Mouse (Mus musculus) midbrain, embryonic 13.5 days (tissue): ENCODE results near the gene Triobp. TPM values are rescaled to one million over a fixed set of nuclear protein-coding genes. Genes with fewer than 3 reads are reported as not detected.

Experiments
- ATAC-seq: fragments of 200-750 bp; cut with Nextera tagmentation; 2 replicates; pipeline ENCODE4 v1.8.0; 2017; ENCODE audit warnings: mild to moderate bottlenecking, moderate TSS enrichment, moderate library complexity
- H3K27ac ChIP-seq: fragments of 300-500 bp; sonication (generic); 2 replicates; pipeline ENCODE4 v1.5.1; 2015; ENCODE audit warnings: inconsistent platforms, mild to moderate bottlenecking, moderate library complexity
- H3K27me3 ChIP-seq: fragments of 300-500 bp; sonication (generic); 2 replicates; pipeline ENCODE4 v1.6.1; 2015; ENCODE audit warnings: mild to moderate bottlenecking, inconsistent platforms
- H3K36me3 ChIP-seq: fragments of 300-500 bp; sonication (generic); 2 replicates; pipeline ENCODE4 v1.6.1; 2015; ENCODE audit warnings: mild to moderate bottlenecking, inconsistent platforms
- H3K4me1 ChIP-seq: fragments of 300-500 bp; sonication (generic); replicated peaks from 2 replicates; pipeline ENCODE4 v1.6.1; 2015; ENCODE audit warnings: inconsistent platforms
- H3K4me2 ChIP-seq: fragments of 300-500 bp; sonication (generic); replicated peaks from 2 replicates; pipeline ENCODE4 v1.6.1; 2015; ENCODE audit warnings: moderate library complexity, mild to moderate bottlenecking, inconsistent platforms
- H3K4me3 ChIP-seq: fragments of 300-500 bp; sonication (generic); replicated peaks from 2 replicates; pipeline ENCODE4 v1.5.1; 2015; ENCODE audit warnings: mild to moderate bottlenecking, inconsistent platforms
- H3K9ac ChIP-seq: fragments of 300-500 bp; sonication (generic); replicated peaks from 2 replicates; pipeline ENCODE4 v1.6.1; 2015; ENCODE audit warnings: mild to moderate bottlenecking, inconsistent platforms
- H3K9me3 ChIP-seq: fragments of 300-500 bp; sonication (generic); 2 replicates; pipeline ENCODE4 v1.6.1; 2016; ENCODE audit warnings: mild to moderate bottlenecking, inconsistent platforms
- WGBS: fragments of 180-500 bp; shearing (Covaris S2); methylation state at CpG from one replicate; pipeline ENCODE4 v1.1.7; 2015; 5-methylcytosine and 5-hydroxymethylcytosine counted together
- polyA plus RNA-seq: library from polyadenylated mRNA; unstranded; fragments of >200 nt; fragmentation: Nextera tagmentation; extraction: Ambion mirVana; gene quantifications from 2 replicates; pipeline ENCODE4 v1.2.1, GENCODE M21; 2015

Triobp gene
- polyA plus RNA-seq, 1 experiment from 2014 or later = 42.6 TPM

DNA sequence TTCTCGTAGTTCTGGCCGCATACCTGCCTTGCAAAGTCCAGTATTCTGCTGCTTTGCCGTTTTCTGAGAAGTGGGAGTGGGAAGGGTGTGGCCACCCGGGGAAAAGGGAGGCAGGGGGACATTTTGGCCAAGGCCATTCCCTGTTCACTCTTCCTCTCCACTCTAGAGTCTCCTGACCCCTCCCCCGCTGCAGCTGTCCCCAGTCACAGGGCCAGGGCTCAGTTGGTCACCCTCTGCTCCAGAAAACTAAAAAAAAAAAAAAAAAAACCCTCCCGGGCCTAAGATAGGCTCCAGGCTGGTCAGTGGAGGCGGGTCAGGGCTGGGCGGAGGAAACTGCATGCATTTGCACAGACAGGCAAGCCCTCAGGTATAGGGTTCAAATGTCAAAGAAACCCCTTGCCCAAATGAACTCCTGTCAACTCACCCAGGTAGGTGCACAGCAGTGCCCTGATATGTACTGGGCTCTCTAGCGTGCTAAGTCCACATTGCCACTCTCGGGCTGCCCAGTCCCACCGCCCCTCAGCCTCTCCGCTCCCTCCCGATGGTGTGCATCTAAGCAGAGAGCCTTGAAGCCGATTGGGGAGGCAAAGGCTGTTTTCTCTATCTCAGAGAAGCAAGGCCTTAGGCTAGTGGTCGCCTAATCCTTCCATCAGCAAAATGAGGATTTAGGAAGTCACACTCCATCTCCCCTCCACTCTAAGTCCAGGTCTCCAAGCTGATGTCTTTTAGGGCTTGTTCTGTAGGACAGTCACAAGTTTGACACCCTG lies 20.3 kb upstream of the Triobp start:
- Histone ChIP-seq H3K9ac (0 out of 2 replicates have a peak overlapping the region, but pooled peaks have one; percentile 54), H3K27me3 (peaks cover 17% of the 10 kb centered on the region), H3K4me1 (peaks cover 32% of the 10 kb centered on the region), H3K27ac (no peak overlapping the region), H3K9me3 (no peaks in the 10 kb centered on the region), H3K4me3 (peak overlapping the region; percentile 27; the same call in 1 of the 2 replicates), H3K4me2 (peak overlapping the region; percentile 59), H3K36me3 (no peaks in the 10 kb centered on the region)
- ATAC-seq = peak; percentile 5; the same call in 1 of the 2 replicates
- 24% methylated on average over 15 of the region's 15 CpGs for WGBS

DNA sequence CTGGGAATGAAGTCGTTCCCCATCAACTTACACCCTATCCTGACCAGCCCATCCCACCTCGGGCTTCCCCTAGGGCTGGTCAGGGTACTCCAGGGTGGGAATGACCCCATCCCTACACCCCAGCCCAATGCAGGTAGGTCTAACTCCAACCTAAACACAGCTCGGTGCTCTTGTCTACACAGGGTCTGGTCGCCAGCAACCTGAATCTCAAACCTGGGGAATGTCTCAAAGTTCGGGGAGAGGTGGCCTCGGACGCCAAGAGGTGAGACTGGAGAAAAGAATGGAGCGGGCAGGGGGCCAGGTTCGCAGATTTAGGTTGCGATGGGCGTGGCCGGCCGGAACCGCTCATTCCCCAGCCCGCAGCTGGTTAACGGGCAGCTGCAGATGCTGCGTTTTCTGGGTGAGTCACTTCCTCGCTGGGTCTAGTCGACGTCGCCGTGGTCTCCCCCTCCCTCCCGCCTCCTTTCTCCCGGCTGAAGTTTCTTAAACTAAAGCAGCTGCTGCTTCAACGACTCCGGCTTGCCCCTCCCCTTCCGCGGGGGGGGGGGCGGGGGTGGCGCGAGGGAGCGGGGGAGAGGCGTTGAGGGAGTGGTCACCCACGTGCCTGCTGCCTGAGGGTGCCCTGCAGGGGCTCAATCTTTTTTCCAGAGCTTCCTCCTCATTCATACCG lies 19.6 kb upstream of the Triobp start:
- Histone ChIP-seq H3K4me2 (peak overlapping the region; percentile 59), H3K4me3 (peak overlapping the region; percentile 27), H3K36me3 (no peaks in the 10 kb centered on the region), H3K27ac (no peak overlapping the region), H3K27me3 (peaks cover 17% of the 10 kb centered on the region), H3K9me3 (no peaks in the 10 kb centered on the region), H3K4me1 (peaks cover 32% of the 10 kb centered on the region), H3K9ac (peak overlapping the region; percentile 54; the same call in 1 of the 2 replicates)
- 1% methylated on average over 20 of the region's 35 CpGs for WGBS
- ATAC-seq = peak; percentile 49; the same call in 1 of the 2 replicates

DNA sequence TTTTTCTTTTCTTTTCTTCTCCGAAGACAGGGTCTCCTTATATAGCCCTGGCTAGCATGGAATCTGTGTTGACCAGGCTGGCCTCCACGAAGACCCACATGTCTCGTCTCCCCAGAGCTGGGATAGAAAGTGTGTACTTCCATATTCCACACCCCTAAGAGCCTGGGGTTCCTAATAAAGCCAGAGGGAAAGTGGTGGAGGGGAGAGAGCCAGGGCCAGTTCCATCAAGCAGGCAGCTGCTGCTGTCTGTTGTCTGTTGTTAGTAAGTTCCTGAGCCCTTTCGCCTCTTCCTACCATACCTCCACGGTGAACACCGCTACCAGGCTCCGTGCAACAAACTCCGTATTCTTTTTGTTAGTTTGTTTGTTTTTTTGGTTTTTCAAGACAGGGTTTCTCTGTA lies 19.0 kb upstream of the Triobp start:
- Histone ChIP-seq H3K4me1 (peaks cover 32% of the 10 kb centered on the region), H3K9ac (no peak overlapping the region), H3K4me2 (peak overlapping the region; percentile 59), H3K27me3 (peaks cover 17% of the 10 kb centered on the region), H3K4me3 (no peak overlapping the region), H3K9me3 (no peaks in the 10 kb centered on the region), H3K36me3 (no peaks in the 10 kb centered on the region), H3K27ac (no peak overlapping the region)
- ATAC-seq = no peak
- WGBS = 50% methylated on average over 8 of the region's 8 CpGs

DNA sequence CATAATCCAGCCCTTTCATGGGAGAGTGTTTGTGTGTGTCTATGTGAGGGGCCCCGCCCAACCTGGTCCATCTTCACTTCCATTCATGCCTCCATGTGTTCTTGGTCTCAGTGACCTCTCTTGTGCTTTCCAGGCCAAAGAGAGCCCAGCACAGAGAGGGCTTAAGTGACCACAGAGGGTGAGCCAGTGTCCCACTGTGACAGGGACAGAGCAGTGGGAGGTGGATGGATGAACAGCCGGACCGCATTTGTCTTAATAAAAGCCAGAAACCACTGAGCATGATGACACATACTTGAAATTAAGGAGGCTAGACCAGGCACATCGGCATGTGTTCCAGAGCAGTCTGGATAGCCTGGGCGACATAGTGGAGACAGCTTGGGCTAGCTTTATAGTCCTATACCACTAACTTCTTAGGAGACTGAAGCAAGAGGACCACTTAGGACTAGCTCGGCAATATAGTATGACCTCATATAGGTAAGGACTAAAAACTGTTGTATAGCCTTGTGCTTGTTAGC lies 17.3 kb upstream of the Triobp start:
- Histone ChIP-seq H3K4me3 (no peak overlapping the region), H3K4me2 (no peak overlapping the region), H3K4me1 (peaks cover 32% of the 10 kb centered on the region), H3K36me3 (no peaks in the 10 kb centered on the region), H3K27me3 (peaks cover 17% of the 10 kb centered on the region), H3K9me3 (no peaks in the 10 kb centered on the region), H3K27ac (no peak overlapping the region), H3K9ac (no peak overlapping the region)
- 93% methylated on average over 6 of the region's 6 CpGs for WGBS
- no peak for ATAC-seq

DNA sequence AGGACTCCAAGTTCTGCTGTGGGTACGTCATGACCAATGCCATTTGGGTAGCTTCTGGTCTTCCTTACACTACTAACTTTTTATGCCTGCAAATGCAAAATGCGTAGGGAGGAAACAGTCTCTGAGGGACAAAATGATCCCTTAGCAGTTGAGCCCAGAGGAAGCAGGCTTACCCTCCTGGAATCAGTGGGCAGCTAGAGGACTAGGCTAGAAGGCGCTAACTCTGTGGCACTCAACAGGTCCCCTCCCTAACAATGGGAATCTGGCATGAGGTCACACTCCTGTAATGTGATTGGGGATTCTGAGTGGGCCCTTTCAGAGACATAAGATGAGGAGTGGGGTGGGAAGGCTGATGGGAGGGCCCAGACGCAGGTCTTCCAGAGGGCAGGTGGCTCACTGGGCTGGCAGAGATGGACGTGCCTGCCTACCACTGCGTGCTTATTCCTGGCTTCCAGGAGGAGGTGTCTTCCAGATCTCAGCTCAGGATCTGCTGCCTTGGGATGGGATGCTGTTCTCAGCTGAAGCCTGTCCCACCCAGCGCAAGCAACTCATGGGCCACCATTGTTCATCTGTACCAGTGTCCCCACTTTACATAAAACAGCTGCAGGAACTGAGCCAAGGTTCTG lies 16.6 kb upstream of the Triobp start:
- Histone ChIP-seq H3K4me1 (peaks cover 34% of the 10 kb centered on the region), H3K9me3 (no peaks in the 10 kb centered on the region), H3K36me3 (no peaks in the 10 kb centered on the region), H3K4me3 (no peak overlapping the region), H3K4me2 (no peak overlapping the region), H3K27me3 (peaks cover 15% of the 10 kb centered on the region), H3K9ac (no peak overlapping the region), H3K27ac (no peak overlapping the region)
- WGBS = 91% methylated on average over 7 of the region's 7 CpGs
- no peak for ATAC-seq

DNA sequence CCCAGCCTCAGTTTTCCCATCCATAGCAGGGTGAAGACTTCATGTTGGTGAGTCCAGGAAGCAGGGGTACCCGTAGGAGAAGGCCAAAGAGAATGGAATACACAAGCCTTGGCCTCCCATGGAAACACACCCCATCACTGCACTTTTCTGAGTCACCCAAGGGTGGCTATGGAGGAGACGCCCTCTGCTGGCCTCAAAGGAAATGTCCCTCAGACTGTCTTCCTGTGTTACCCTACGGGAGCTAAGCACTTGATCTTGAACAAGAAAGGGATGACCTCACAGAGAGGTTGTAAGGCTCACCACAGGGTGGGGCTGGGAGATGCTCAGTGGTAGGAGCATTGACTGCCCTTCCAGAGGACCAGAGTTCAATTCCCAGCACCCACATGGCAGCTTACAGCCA lies 15.9 kb upstream of the Triobp start:
- Histone ChIP-seq H3K9ac (no peak overlapping the region), H3K4me1 (peaks cover 34% of the 10 kb centered on the region), H3K4me2 (no peak overlapping the region), H3K36me3 (no peaks in the 10 kb centered on the region), H3K4me3 (no peak overlapping the region), H3K9me3 (no peaks in the 10 kb centered on the region), H3K27ac (no peak overlapping the region), H3K27me3 (peaks cover 12% of the 10 kb centered on the region)
- WGBS = 21% methylated on average over 3 of the region's 3 CpGs
- ATAC-seq = no peak

DNA sequence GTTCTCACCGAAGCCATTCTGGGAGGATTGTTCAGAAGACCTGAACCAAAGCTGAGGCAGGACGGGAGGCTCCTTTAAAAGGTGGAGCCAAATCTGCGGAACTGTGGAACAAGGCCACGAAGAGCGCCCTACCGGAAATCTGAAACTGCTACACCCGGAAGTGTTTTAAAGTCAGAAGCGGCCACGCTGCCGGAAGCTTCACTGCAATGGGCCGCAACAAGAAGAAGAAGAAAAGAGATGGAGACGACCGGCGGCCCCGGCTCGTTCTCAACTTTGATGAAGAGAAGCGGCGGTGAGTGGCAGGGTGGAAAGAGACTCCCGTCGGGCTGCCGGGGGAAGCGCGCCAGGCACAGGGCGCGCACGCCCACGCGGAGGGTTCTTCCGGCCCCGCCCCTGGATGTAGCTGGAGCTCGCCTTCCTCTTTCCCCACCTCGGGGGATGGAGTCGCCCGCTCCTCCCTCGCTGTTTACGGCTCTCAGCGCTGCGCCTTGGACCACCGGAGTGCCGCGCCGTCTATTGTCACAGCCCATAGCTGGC lies 12.7 kb upstream of the Triobp start, which contains the start of gene Nol12:
Gene Nol12, plus strand, starts transcription at position 150 of the 537 bp plus-strand sequence.
- H3K9me3 ChIP-seq = no peaks in the 10 kb centered on the region
- no peaks in the 10 kb centered on the region for H3K27me3 ChIP-seq
- H3K27ac ChIP-seq = peak within 1 kb of the TSS; percentile 87
- H3K4me3 ChIP-seq = peak within 1 kb of the TSS; percentile 75
- H3K9ac ChIP-seq = peak within 1 kb of the TSS; percentile 75
- WGBS = under 1% methylated on average over 42 of the region's 42 CpGs
- peaks cover 17% of the 10 kb centered on the region for H3K4me1 ChIP-seq
- H3K4me2 ChIP-seq = peak within 1 kb of the TSS; percentile 75
- peaks cover 30% of the 10 kb centered on the region for H3K36me3 ChIP-seq
- peak; percentile 92 for ATAC-seq

DNA sequence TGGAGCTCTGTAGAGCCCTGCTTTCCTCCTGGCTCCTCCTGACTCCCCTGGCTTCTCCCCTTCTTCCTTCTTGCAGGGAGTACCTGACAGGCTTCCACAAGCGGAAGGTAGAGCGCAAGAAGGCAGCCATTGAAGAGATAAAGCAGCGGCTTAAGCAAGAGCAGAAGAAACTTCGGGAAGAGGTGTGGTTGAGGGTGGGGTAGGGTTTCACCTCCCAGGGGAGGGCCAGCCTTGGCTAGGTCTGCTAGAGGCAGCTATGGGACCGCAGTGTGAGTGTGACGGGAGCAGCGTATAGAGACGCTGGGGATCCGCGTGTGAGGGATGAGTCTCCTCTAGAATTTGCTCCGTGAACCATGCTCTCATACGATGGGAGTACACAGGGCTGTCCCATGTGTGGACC lies 11.1 kb upstream of the Triobp start:
- H3K4me3 ChIP-seq = no peak overlapping the region
- no peak overlapping the region; the same call in 1 of the 2 replicates for H3K9ac ChIP-seq
- H3K36me3 ChIP-seq = peaks cover 46% of the 10 kb centered on the region
- peaks cover 17% of the 10 kb centered on the region for H3K4me1 ChIP-seq
- no peak for ATAC-seq
- no peaks in the 10 kb centered on the region for H3K27me3 ChIP-seq
- H3K4me2 ChIP-seq = peak overlapping the region; percentile 75
- no peak overlapping the region for H3K27ac ChIP-seq
- H3K9me3 ChIP-seq = no peaks in the 10 kb centered on the region
- 93% methylated on average over 12 of the region's 12 CpGs for WGBS

DNA sequence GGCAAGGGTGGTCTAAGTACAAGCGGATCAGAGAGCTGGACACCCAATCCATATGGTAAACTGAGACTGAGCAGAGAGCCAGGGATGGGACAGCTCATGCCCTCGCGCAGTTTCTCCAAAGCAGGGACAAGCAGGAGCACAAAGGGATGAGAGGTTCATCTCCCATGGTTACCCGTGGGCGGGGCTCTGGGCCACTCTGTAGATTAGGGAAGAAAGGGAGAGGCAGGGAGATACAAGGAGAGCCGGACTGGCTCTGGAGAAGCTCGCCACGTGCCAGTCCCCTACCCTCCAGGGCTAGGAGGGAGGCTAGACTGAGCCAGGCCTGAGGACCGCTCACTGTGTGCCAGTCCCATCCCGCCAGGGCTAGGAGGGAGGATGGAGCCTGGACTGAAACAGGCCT lies 10.2 kb upstream of the Triobp start:
- no peak overlapping the region for H3K4me3 ChIP-seq
- no peak overlapping the region for H3K4me2 ChIP-seq
- H3K27ac ChIP-seq = no peak overlapping the region
- no peak overlapping the region for H3K9ac ChIP-seq
- no peaks in the 10 kb centered on the region for H3K9me3 ChIP-seq
- no peak for ATAC-seq
- WGBS = 81% methylated on average over 10 of the region's 10 CpGs
- peaks cover 52% of the 10 kb centered on the region for H3K36me3 ChIP-seq
- H3K4me1 ChIP-seq = peaks cover 18% of the 10 kb centered on the region
- no peaks in the 10 kb centered on the region for H3K27me3 ChIP-seq

DNA sequence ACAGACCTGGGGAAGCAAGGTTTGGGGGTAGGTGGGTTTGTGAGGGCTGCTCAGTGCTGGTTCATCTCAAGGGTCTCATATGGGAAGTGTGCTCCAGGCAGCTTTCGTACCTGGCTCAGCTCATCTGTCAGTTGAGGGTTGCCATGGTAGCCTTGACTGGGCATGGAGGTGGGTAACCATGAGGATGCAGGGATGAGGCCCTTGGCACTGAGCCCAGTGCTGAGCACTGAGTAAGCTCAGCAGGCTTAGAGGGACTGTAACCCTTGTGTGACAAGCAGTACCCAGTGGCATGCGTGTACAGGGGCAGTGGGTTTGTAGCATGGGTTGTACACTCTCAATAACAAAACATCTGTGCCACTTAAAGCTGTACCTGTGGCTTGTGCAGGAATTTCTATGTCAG lies 9.6 kb upstream of the Triobp start:
- Histone ChIP-seq H3K9me3 (no peaks in the 10 kb centered on the region), H3K27ac (no peak overlapping the region), H3K36me3 (peaks cover 52% of the 10 kb centered on the region), H3K27me3 (no peaks in the 10 kb centered on the region), H3K4me2 (no peak overlapping the region), H3K4me3 (no peak overlapping the region), H3K4me1 (peaks cover 24% of the 10 kb centered on the region), H3K9ac (no peak overlapping the region)
- WGBS = 94% methylated on average over 2 of the region's 2 CpGs
- no peak for ATAC-seq

DNA sequence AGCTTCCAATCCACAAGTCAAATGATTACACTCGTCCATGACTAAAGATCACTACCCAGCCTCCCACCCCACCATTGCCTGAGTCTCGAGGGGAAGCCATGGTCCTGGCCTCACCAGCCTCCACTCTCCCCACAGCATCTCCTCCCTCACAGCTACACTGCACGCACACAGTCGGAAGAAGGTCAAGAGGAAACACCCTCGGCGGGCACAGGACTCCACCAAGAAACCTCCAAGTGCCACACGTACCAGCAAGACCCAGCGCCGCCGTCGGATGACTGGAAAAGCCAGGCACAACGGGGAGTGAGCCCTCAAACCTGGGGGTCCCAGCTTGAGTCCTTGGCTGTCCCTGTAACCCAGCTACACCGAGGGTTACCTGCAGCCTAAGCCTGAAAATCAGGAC lies 7.2 kb upstream of the Triobp start:
- Histone ChIP-seq H3K9ac (no peak overlapping the region), H3K27me3 (no peaks in the 10 kb centered on the region), H3K4me1 (peaks cover 26% of the 10 kb centered on the region), H3K4me2 (no peak overlapping the region), H3K36me3 (peaks cover 52% of the 10 kb centered on the region), H3K4me3 (no peak overlapping the region), H3K27ac (no peak overlapping the region), H3K9me3 (no peaks in the 10 kb centered on the region)
- ATAC-seq = no peak
- 95% methylated on average over 13 of the region's 13 CpGs for WGBS
